Mouse (Mus musculus): ENCODE measurements around the gene Cyfip2.

DNA sequence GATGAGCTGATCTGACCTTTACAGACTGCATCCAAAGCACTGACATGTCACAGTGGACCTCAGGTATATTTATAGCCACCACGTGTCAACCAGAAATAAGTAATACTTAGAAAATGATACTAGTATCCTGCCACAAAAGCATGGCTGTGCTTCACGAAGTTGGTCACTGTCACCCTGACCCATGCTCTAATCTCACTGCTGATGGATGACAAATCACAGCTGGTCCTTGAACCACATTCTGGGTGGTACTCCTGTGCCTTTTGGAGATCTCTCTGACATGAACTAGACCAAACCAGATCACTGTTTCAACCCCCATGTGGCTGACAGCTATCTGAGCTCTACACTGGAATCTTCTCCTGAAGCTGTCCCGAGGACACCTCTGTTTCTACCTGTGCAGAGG, 49.8 kb downstream of the Cyfip2 start:
- TF ChIP-seq CTCF (IDR thresholded peaks at IDR 0.05; ENCODE audit: low read depth) (no peak), EP300 (IDR thresholded peaks at IDR 0.05; ENCODE audit: low read depth) (no peak)
